Mouse (Mus musculus) heart, embryonic 14.5 days (tissue): ENCODE data around the gene Tnfrsf22. TPM values are rescaled to one million over a fixed set of nuclear protein-coding genes. Genes with fewer than 3 reads are reported as not detected.

Source experiments
- ATAC-seq: fragments of 200-750 bp; cut with Nextera tagmentation; 2 replicates; pipeline ENCODE4 v1.8.0; 2017; ENCODE audit warnings: low read depth, moderate TSS enrichment; ENCODE audit not compliant: insufficient number of reproducible peaks, insufficient read depth, low FRiP score
- H3K27ac ChIP-seq, 2 experiments: fragments of 200-500 bp in 1 of 2; fragments of 300-500 bp in 1 of 2; sonication (generic) in 1 of 2; replicated peaks in 1 of 2; 2 replicates each; pipeline ENCODE4 v1.5.1; 2012 to 2014; ENCODE audit warnings: low read depth in 2 of 2, low read length in 2 of 2, control low read depth in 1 of 2, mild to moderate bottlenecking in 1 of 2, mixed read lengths in 1 of 2; ENCODE audit not compliant: control insufficient read depth in 1 of 2, insufficient read depth in 1 of 2
- H3K27me3 ChIP-seq: fragments of 300-500 bp; sonication (generic); 2 replicates; pipeline ENCODE4 v1.6.1; 2014; ENCODE audit warnings: mild to moderate bottlenecking, low read length, control low read depth; ENCODE audit not compliant: control insufficient read depth, insufficient read depth
- H3K36me3 ChIP-seq: fragments of 300-500 bp; sonication (generic); 2 replicates; pipeline ENCODE4 v1.6.1; 2014; ENCODE audit warnings: mild to moderate bottlenecking, control low read depth, low read length, mixed read lengths; ENCODE audit not compliant: control insufficient read depth, insufficient read depth
- H3K4me1 ChIP-seq, 2 experiments: fragments of 200-500 bp in 1 of 2; fragments of 300-500 bp in 1 of 2; sonication (generic) in 1 of 2; 2 replicates each; pipeline ENCODE4 v1.6.1; 2012 to 2014; ENCODE audit warnings: low read length in 2 of 2, control low read depth in 1 of 2, mixed read lengths in 1 of 2; ENCODE audit not compliant: control insufficient read depth in 2 of 2, insufficient read depth in 2 of 2
- H3K4me2 ChIP-seq: fragments of 300-500 bp; sonication (generic); 2 replicates; pipeline ENCODE4 v1.6.1; 2014; ENCODE audit warnings: mild to moderate bottlenecking, low read length
- H3K4me3 ChIP-seq, 2 experiments: fragments of 200-500 bp in 1 of 2; fragments of 300-500 bp in 1 of 2; sonication (generic) in 1 of 2; 2 replicates each; pipeline ENCODE4 v1.5.1; 2012 to 2014; ENCODE audit warnings: low read length in 2 of 2, mild to moderate bottlenecking in 2 of 2, control low read depth in 1 of 2, low read depth in 1 of 2, moderate library complexity in 1 of 2; ENCODE audit not compliant: control insufficient read depth in 1 of 2, insufficient read depth in 1 of 2
- H3K9ac ChIP-seq: fragments of 300-500 bp; sonication (generic); 2 replicates; pipeline ENCODE4 v1.6.1; 2014; ENCODE audit warnings: mild to moderate bottlenecking, low read length
- H3K9me3 ChIP-seq: fragments of 300-500 bp; sonication (generic); 2 replicates; pipeline ENCODE4 v1.6.1; 2016; ENCODE audit warnings: low read length, control low read depth; ENCODE audit not compliant: control insufficient read depth
- WGBS: fragments of 180-500 bp; shearing (Covaris S2); extraction: QIAGEN DNeasy Blood & Tissue Kit; methylation state at CpG from one replicate; pipeline ENCODE4 v1.1.7; 2014; 5-methylcytosine and 5-hydroxymethylcytosine counted together
- polyA plus RNA-seq: library from polyadenylated mRNA; unstranded; fragments of >200 nt; fragmentation: Nextera tagmentation; extraction: Ambion mirVana; gene quantifications from 2 replicates; pipeline ENCODE4 v1.2.1, GENCODE M21; 2014

The Tnfrsf22 gene
- 4.0 and 4.6 TPM in 2 replicates for polyA plus RNA-seq

DNA sequence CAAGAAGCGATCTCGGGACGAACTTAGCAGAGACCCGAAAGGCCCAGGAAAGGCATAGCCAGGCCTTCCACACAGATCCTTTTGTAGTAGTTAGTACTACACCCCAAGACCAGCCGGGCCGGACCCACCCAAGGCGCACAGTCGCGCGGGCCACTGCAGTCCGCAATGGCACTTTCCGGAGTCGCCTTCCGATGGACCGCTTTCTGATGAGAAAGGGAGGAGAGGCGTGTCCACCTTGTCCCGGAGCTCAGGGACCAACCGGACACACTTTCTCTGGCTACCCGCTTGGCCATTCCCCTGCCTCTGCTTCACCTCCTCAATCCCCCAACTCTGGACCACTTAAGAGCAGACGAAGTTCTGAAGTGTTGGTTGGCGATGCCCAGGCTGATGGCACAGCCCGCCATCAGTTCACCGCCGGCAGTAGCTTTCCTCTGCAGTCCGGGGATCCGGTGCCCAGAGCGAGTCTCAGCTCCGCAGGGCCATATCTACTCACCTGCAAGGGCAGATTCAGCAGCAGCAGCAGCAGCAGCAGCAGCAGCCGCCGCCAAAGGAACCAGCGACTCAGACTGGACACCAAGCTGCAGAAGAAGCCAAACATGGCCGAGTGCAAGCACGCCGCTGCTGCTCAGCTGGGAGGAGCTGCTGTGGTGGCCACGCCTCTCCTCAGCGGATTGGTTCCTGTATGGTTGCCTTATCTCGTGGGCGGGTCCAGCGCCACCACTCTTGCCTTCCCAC lies at the start of gene Tnfrsf22:
Gene Tnfrsf22, minus strand, starts transcription at position 628 of the 735 bp plus-strand sequence.
- H3K36me3 ChIP-seq: no peaks in the 10 kb centered on the region
- H3K4me2 ChIP-seq: peak within 1 kb of the TSS; percentile 90
- H3K27ac ChIP-seq: no peak within 1 kb of the TSS
- ATAC-seq: peak; percentile 83
- H3K4me1 ChIP-seq: no peaks in the 10 kb centered on the region
- peak within 1 kb of the TSS; percentile 68 for H3K9ac ChIP-seq
- H3K4me3 ChIP-seq: peak within 1 kb of the TSS; percentile 52 to 60
- 4% methylated on average over 38 of the region's 39 CpGs for WGBS
- H3K9me3 ChIP-seq: 0 out of 2 replicates have a peak, but pooled peaks cover 3% of the 10 kb centered on the region
- no peaks in the 10 kb centered on the region for H3K27me3 ChIP-seq

GRCm38 (mm10) chr7:143696140-143696539 lies 46.7 kb upstream of the Tnfrsf22 start:
- WGBS: 62% methylated on average over 2 of the region's 2 CpGs
- H3K9ac ChIP-seq: no peak overlapping the region

GRCm38 (mm10) chr7:143694550-143694949 lies 45.1 kb upstream of the Tnfrsf22 start:
- Histone ChIP-seq H3K27ac (no peak overlapping the region), H3K4me1 (peaks cover 7 to 9% of the 10 kb centered on the region in 2 experiments; a peak in 3 of 4 replicates), H3K9me3 (no peaks in the 10 kb centered on the region), H3K9ac (no peak overlapping the region), H3K4me2 (no peak overlapping the region), H3K36me3 (peaks cover 93% of the 10 kb centered on the region), H3K4me3 (no peak overlapping the region), H3K27me3 (no peaks in the 10 kb centered on the region)
- ATAC-seq: no peak
- WGBS: 93% methylated on average over 7 of the region's 7 CpGs

More at GRCm38 (mm10) chr7:143696140-143696539, 46.7 kb upstream of the Tnfrsf22 start:
- peaks cover 0 to 3% of the 10 kb centered on the region in 2 experiments; a peak in 2 of 4 replicates for H3K4me1 ChIP-seq
- H3K9me3 ChIP-seq: no peaks in the 10 kb centered on the region
- no peak overlapping the region for H3K27ac ChIP-seq
- H3K4me2 ChIP-seq: no peak overlapping the region
- peaks cover 89% of the 10 kb centered on the region for H3K36me3 ChIP-seq
- H3K4me3 ChIP-seq: no peak overlapping the region
- H3K27me3 ChIP-seq: no peaks in the 10 kb centered on the region
- no peak for ATAC-seq

DNA sequence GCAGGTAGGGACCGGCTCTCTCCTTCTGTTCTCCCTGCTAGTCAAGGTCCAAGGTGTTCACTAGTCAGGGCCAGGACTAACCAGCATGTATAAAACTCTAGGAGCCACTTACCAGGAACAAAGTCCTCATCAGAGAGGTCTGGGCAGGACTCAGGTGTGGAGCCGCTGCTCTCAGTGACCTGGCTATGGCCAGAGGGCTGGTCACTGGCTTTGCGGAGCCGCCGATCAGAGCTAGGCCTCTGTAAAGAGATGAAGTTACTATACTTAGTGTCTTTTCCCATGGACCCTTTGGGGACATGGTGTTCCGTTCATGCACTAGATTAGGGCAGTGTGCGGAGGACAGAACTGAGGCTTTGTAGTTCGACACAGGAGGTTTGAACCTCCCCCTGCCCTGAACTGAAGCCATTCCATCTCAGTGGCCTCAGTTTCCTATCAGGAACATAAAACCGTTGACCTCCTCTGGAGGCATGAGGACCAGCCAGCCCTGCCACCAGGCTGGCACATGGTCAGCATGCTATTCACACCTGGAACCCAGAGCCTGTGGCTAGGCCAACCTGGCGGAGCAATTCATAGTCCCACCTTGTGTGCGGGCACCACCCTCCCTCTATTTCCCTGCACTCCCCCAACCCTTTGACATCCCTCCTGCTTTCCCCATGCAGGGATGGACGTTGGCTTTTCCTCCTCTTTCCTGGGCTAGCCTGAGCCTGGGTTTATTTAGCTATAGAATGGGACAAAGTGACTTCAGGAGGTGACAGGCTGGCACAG lies 43.5 kb upstream of the Tnfrsf22 start:
- Histone ChIP-seq H3K27me3 (no peaks in the 10 kb centered on the region), H3K36me3 (peaks cover 97% of the 10 kb centered on the region), H3K9ac (no peak overlapping the region), H3K9me3 (no peaks in the 10 kb centered on the region), H3K4me2 (no peak overlapping the region), H3K27ac (no peak overlapping the region), H3K4me3 (no peak overlapping the region), H3K4me1 (peaks cover 7 to 9% of the 10 kb centered on the region in 2 experiments; a peak in 3 of 4 replicates)
- ATAC-seq: no peak
- WGBS: 91% methylated on average over 12 of the region's 12 CpGs

- Histone ChIP-seq H3K27ac (no peak overlapping the region), H3K27me3 (no peaks in the 10 kb centered on the region), H3K4me3 (no peak overlapping the region), H3K9ac (no peak overlapping the region), H3K36me3 (peaks cover 95% of the 10 kb centered on the region), H3K4me2 (no peak overlapping the region), H3K9me3 (no peaks in the 10 kb centered on the region), H3K4me1 (peaks cover 7 to 9% of the 10 kb centered on the region in 2 experiments; a peak in 3 of 4 replicates)
- no peak for ATAC-seq
- 94% methylated on average over 4 of the region's 4 CpGs for WGBS
Observed at GRCm38 (mm10) chr7:143691909-143692308, 42.4 kb upstream of the Tnfrsf22 start.

- H3K4me3 ChIP-seq: no peak overlapping the region
- H3K27ac ChIP-seq: peak overlapping the region in 1 of 2 experiments; percentile 27; a peak in 1 of 4 replicates
- H3K4me1 ChIP-seq: peaks cover 7 to 9% of the 10 kb centered on the region in 2 experiments; a peak in 3 of 4 replicates
- peaks cover 88% of the 10 kb centered on the region for H3K36me3 ChIP-seq
- H3K27me3 ChIP-seq: no peaks in the 10 kb centered on the region
- 78% methylated on average over 5 of the region's 5 CpGs for WGBS
- H3K9me3 ChIP-seq: no peaks in the 10 kb centered on the region
- no peak for ATAC-seq
- no peak overlapping the region for H3K4me2 ChIP-seq
- no peak overlapping the region for H3K9ac ChIP-seq
Observed at GRCm38 (mm10) chr7:143691181-143691580, 41.7 kb upstream of the Tnfrsf22 start.

GRCm38 (mm10) chr7:143689946-143690345 lies 40.5 kb upstream of the Tnfrsf22 start:
- no peak for ATAC-seq
- H3K27me3 ChIP-seq: no peaks in the 10 kb centered on the region
- H3K9me3 ChIP-seq: no peaks in the 10 kb centered on the region
- peaks cover 7 to 9% of the 10 kb centered on the region in 2 experiments; a peak in 3 of 4 replicates for H3K4me1 ChIP-seq
- no peak overlapping the region for H3K27ac ChIP-seq
- WGBS: 57% methylated on average over 4 of the region's 4 CpGs
- H3K36me3 ChIP-seq: peaks cover 75% of the 10 kb centered on the region
- no peak overlapping the region for H3K9ac ChIP-seq
- H3K4me3 ChIP-seq: no peak overlapping the region
- no peak overlapping the region for H3K4me2 ChIP-seq
